Comparison of ENCODE assay signal across 8 mouse cellular contexts in the genomic region with DNA sequence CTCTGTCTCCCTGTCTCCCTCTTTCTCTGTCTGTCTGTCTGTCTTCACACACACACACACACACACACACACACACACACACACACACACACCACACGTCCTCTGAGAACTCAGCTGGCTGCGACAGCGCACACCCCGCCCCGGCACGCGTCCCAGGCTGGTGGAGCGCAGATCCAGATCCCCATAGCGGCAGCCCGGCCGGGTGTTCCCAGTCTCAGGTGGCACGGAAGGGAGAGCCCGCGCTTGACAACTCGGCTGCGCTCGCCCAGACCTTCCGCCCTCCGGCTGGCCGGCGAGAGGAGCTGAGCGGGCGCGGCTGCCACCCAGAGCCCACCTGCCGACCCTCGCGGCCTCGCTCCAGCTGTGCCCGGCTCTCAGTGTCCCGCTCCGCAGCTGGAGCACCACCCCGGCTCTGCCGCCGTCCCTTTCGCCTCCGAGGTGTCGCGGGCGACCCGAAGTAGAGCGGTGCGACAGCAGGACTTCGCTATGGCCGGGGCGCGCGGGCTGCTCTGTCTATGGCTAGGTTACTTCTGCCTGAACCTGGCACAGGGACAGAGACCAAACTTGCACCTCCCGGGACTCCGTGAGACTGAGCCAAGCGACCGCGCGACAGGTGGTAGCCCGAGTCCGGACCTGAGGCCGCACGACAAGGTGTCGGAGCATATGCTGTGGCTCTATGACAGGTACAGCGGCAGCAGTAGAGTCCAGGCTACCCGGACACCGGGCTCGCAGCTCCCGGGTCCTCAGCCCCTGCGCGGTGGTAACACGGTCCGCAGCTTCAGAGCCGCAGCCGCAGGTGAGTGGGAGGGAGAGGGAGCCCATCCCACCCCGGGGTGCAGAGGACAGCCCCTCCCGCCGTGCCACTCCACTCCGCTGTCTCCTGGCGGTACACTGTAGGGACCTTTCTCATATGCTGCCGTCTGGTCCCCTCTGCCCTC. TPM values are rescaled to one million over a fixed set of nuclear protein-coding genes. Genes with fewer than 3 reads are reported as not detected.
DNase-seq lines count a peak whose midpoint lies in the region; ATAC-seq lines count a peak whose summit lies in the region.

No protein-coding gene starts in this region.

- no peak overlapping the region for H3K27ac ChIP-seq in brown adipose tissue, adult 24 weeks (replicated peaks; ENCODE audit: low read depth, low read length)
- H3K27ac ChIP-seq in heart, embryonic 14.5 days (replicated peaks in 1 of 2; ENCODE audit: control insufficient read depth in 1 of 2, insufficient read depth in 1 of 2, low read depth in 2 of 2, low read length in 2 of 2): no peak overlapping the region

- under 1% methylated on average over 65 of the region's 75 CpGs for WGBS in heart, embryonic 14.5 days

- peak; percentile 37 to 42 for DNase-seq in layer of hippocampus, postnatal 10 days (ENCODE audit: low spot score in 2 of 2)
- DNase-seq in layer of hippocampus, adult 11-12 months (ENCODE audit: low spot score): no peak
- peak; percentile 13 to 63 for DNase-seq in kidney, postnatal 36 days
- DNase-seq in lung, postnatal 36 days: peak; percentile 50
- DNase-seq in urinary bladder, postnatal 14 days (ENCODE audit: low spot score): peak; percentile 57
- no peak for DNase-seq in spleen, adult 18-20 months

- H3K36me3 ChIP-seq in heart, embryonic 14.5 days (ENCODE audit: control insufficient read depth, insufficient read depth, low read length): no peaks in the 10 kb centered on the region

- no peaks in the 10 kb centered on the region for H3K9me3 ChIP-seq in heart, embryonic 14.5 days (ENCODE audit: control insufficient read depth, low read length)

- H3K4me1 ChIP-seq in brown adipose tissue, adult 24 weeks (ENCODE audit: control insufficient read depth, insufficient read depth, insufficient read length, low read length): no peaks in the 10 kb centered on the region
- peaks cover 4 to 7% of the 10 kb centered on the region in 2 experiments; a peak in 2 of 4 replicates for H3K4me1 ChIP-seq in heart, embryonic 14.5 days (ENCODE audit: control insufficient read depth in 2 of 2, insufficient read depth in 2 of 2, low read length in 2 of 2)

- ATAC-seq in heart, embryonic 14.5 days (ENCODE audit: insufficient number of reproducible peaks, insufficient read depth, low FRiP score, low read depth): no peak; the same call in 1 of the 2 replicates

- peak overlapping the region; percentile 93 for H3K4me2 ChIP-seq in heart, embryonic 14.5 days (ENCODE audit: low read length)

- peak overlapping the region; percentile 43 for H3K4me3 ChIP-seq in brown adipose tissue, adult 24 weeks (ENCODE audit: insufficient read depth, low read depth, low read length)
- H3K4me3 ChIP-seq in heart, embryonic 14.5 days (ENCODE audit: control insufficient read depth in 1 of 2, insufficient read depth in 1 of 2, low read depth in 1 of 2, low read length in 2 of 2): peak overlapping the region; percentile 46 to 48

- peaks cover 64% of the 10 kb centered on the region for H3K27me3 ChIP-seq in heart, embryonic 14.5 days (ENCODE audit: control insufficient read depth, insufficient read depth, low read length)

- H3K9ac ChIP-seq in heart, embryonic 14.5 days (ENCODE audit: low read length): peak overlapping the region; percentile 42; the same call in 1 of the 2 replicates

RNA-seq across cellular contexts. Expression of a gene that starts 0.7 kb away (rescaled TPM):
- total RNA-seq in layer of hippocampus, postnatal 10 days (2021): 1 to 10 TPM; 6.1 to 6.3 TPM
- polyA plus RNA-seq in brown adipose tissue, adult 24 weeks (2012; ENCODE audit: insufficient read depth, insufficient read length, missing spikeins): 1.1 and 1.9 TPM in 2 replicates
- polyA plus RNA-seq in heart, embryonic 14.5 days (2014; fragmentation: Nextera tagmentation; extraction: Ambion mirVana): 0.53 and 0.73 TPM in 2 replicates

Comparison
In these comparisons a context has a peak if more than half of its experiments do, and no peak if none do; other contexts are left out.
1. DNase-seq: peak in layer of hippocampus, postnatal 10 days (2 of 2), kidney, postnatal 36 days (2 of 2), lung, postnatal 36 days (single experiment) and urinary bladder, postnatal 14 days (single experiment); none in layer of hippocampus, adult 11-12 months (single experiment) and spleen, adult 18-20 months (0 of 2).